ENCODE assay signal across 25 mouse cellular contexts in genomic region chr2:38552004-38552443, GRCm38 (mm10). TPM values are rescaled to one million over a fixed set of nuclear protein-coding genes. Genes with fewer than 3 reads are reported as not detected.
A peak's percentile ranks its signal among the peaks of the same experiment; 100 is the strongest.
DNase-seq lines count a peak whose midpoint lies in the region; ATAC-seq and TF ChIP-seq lines count a peak whose summit lies in the region.
"Had no signal": no experiment of that assay in that cellular context is flagged by ENCODE, and none has a peak within 500 bp of the region (broad histone marks: within the 10 kb centered on the region; RNA-seq: fewer than 3 reads in every experiment).

No protein-coding gene starts in this region.

- H3K27me3 ChIP-seq in hindbrain, embryonic 12.5 days, result no peaks in the 10 kb centered on the region
- H3K27me3 ChIP-seq in hindbrain, embryonic 10.5 days (ENCODE audit: insufficient read depth, poor library complexity, severe bottlenecking), result no peaks in the 10 kb centered on the region
- no peaks in the 10 kb centered on the region; the same call in none of the 2 replicates for H3K27me3 ChIP-seq in forebrain, embryonic 12.5 days
- no peaks in the 10 kb centered on the region for H3K27me3 ChIP-seq in hindbrain, embryonic 14.5 days (ENCODE audit: control insufficient read depth, insufficient read depth, low read length)
- H3K27me3 ChIP-seq in intestine, postnatal 0 days (replicated peaks; ENCODE audit: control insufficient read depth, insufficient read depth, low read length), result no peaks in the 10 kb centered on the region
- H3K27me3 ChIP-seq: CH12.LX; heart, embryonic 13.5 days; kidney, embryonic 15.5 days; limb, embryonic 15.5 days; liver, embryonic 15.5 days; stomach, embryonic 15.5 days had no signal

- no peak for DNase-seq in hindbrain, embryonic 10.5 days (ENCODE audit: low spot score)
- peak; percentile 63 for DNase-seq in hindbrain, embryonic 14.5 days (ENCODE audit: low spot score)
- DNase-seq in retina, embryonic 14.5 days (ENCODE audit: low spot score), result peak; percentile 35
- no peak for DNase-seq in heart, adult 9 months (ENCODE audit: low spot score in 2 of 2)
- DNase-seq: adrenal gland, postnatal 25 days; cerebellum, adult 11-12 months; cerebellum, postnatal 14 days; embryo, embryonic 11 days; heart, postnatal 36 days; layer of hippocampus, postnatal 36 days; right cerebral cortex, postnatal 14 days; thymus, adult 18-20 months; thymus, postnatal 4 days had no signal

- TF ChIP-seq CTCF in intestine, postnatal 0 days (IDR thresholded peaks at IDR 0.05; ENCODE audit: low read depth), result no peak

- H3K9me3 ChIP-seq in hindbrain, embryonic 12.5 days (replicated peaks), result no peaks in the 10 kb centered on the region
- H3K9me3 ChIP-seq in hindbrain, embryonic 10.5 days, result no peaks in the 10 kb centered on the region
- no peaks in the 10 kb centered on the region for H3K9me3 ChIP-seq in forebrain, embryonic 12.5 days
- no peaks in the 10 kb centered on the region for H3K9me3 ChIP-seq in hindbrain, embryonic 14.5 days (ENCODE audit: control insufficient read depth, low read length)
- no peaks in the 10 kb centered on the region for H3K9me3 ChIP-seq in intestine, postnatal 0 days (ENCODE audit: control insufficient read depth)
- H3K9me3 ChIP-seq: heart, embryonic 13.5 days; kidney, embryonic 15.5 days; limb, embryonic 15.5 days; liver, embryonic 15.5 days; midbrain, embryonic 10.5 days; stomach, embryonic 15.5 days had no signal

- H3K27ac ChIP-seq in hindbrain, embryonic 12.5 days, result no peak overlapping the region
- no peak overlapping the region for H3K27ac ChIP-seq in hindbrain, embryonic 10.5 days
- peak overlapping the region; percentile 26; the same call in 1 of the 2 replicates for H3K27ac ChIP-seq in forebrain, embryonic 12.5 days
- no peak overlapping the region for H3K27ac ChIP-seq in hindbrain, embryonic 14.5 days
- H3K27ac ChIP-seq in intestine, postnatal 0 days (ENCODE audit: low read depth, low read length), result no peak overlapping the region
- H3K27ac ChIP-seq: heart, embryonic 13.5 days; kidney, embryonic 15.5 days; limb, embryonic 15.5 days; liver, embryonic 15.5 days; macrophage; midbrain, embryonic 10.5 days; stomach, embryonic 15.5 days had no signal

- H3K4me2 ChIP-seq in hindbrain, embryonic 12.5 days (replicated peaks), result no peak overlapping the region
- H3K4me2 ChIP-seq in forebrain, embryonic 12.5 days, result no peak overlapping the region
- no peak overlapping the region for H3K4me2 ChIP-seq in hindbrain, embryonic 14.5 days (replicated peaks)
- no peak overlapping the region for H3K4me2 ChIP-seq in intestine, postnatal 0 days (replicated peaks; ENCODE audit: low read depth)
- H3K4me2 ChIP-seq: heart, embryonic 13.5 days; kidney, embryonic 15.5 days; limb, embryonic 15.5 days; liver, embryonic 15.5 days; stomach, embryonic 15.5 days had no signal

- H3K4me3 ChIP-seq in hindbrain, embryonic 12.5 days, result no peak overlapping the region
- H3K4me3 ChIP-seq in hindbrain, embryonic 10.5 days, result no peak overlapping the region
- no peak overlapping the region for H3K4me3 ChIP-seq in forebrain, embryonic 12.5 days (replicated peaks)
- H3K4me3 ChIP-seq in hindbrain, embryonic 14.5 days (replicated peaks; ENCODE audit: low read length), result no peak overlapping the region
- no peak overlapping the region for H3K4me3 ChIP-seq in intestine, postnatal 0 days (ENCODE audit: low read depth, low read length)
- H3K4me3 ChIP-seq: heart, embryonic 13.5 days; kidney, embryonic 15.5 days; limb, embryonic 15.5 days; liver, embryonic 15.5 days; midbrain, embryonic 10.5 days; stomach, embryonic 15.5 days had no signal

- peaks cover 43% of the 10 kb centered on the region for H3K4me1 ChIP-seq in hindbrain, embryonic 12.5 days
- peaks cover 62% of the 10 kb centered on the region for H3K4me1 ChIP-seq in hindbrain, embryonic 10.5 days (replicated peaks)
- H3K4me1 ChIP-seq in forebrain, embryonic 12.5 days, result peaks cover 49% of the 10 kb centered on the region
- peaks cover 22% of the 10 kb centered on the region for H3K4me1 ChIP-seq in hindbrain, embryonic 14.5 days (replicated peaks; ENCODE audit: control insufficient read depth, insufficient read depth, low read length)
- H3K4me1 ChIP-seq in intestine, postnatal 0 days (replicated peaks; ENCODE audit: control insufficient read depth, insufficient read depth, low read length), result no peaks in the 10 kb centered on the region
- H3K4me1 ChIP-seq: limb, embryonic 15.5 days had no signal

- no peak overlapping the region for H3K9ac ChIP-seq in hindbrain, embryonic 12.5 days
- no peak overlapping the region for H3K9ac ChIP-seq in forebrain, embryonic 12.5 days
- no peak overlapping the region for H3K9ac ChIP-seq in hindbrain, embryonic 14.5 days
- H3K9ac ChIP-seq in intestine, postnatal 0 days (ENCODE audit: low read depth, low read length), result no peak overlapping the region
- H3K9ac ChIP-seq: heart, embryonic 13.5 days; kidney, embryonic 15.5 days; limb, embryonic 15.5 days; liver, embryonic 15.5 days; stomach, embryonic 15.5 days had no signal

- peak; percentile 39; the same call in 1 of the 2 replicates for ATAC-seq in hindbrain, embryonic 12.5 days (ENCODE audit: low FRiP score)
- peak; percentile 67 for ATAC-seq in forebrain, embryonic 12.5 days (ENCODE audit: low FRiP score)
- peak; percentile 64 for ATAC-seq in hindbrain, embryonic 14.5 days (ENCODE audit: low FRiP score)
- no peak for ATAC-seq in intestine, postnatal 0 days
- ATAC-seq: intestine, embryonic 16.5 days had no signal

- WGBS in hindbrain, embryonic 12.5 days, result 56% methylated on average over 15 of the region's 15 CpGs
- WGBS in hindbrain, embryonic 10.5 days, result 86% methylated on average over 15 of the region's 15 CpGs
- WGBS in forebrain, embryonic 12.5 days, result 39% methylated on average over 15 of the region's 15 CpGs
- WGBS in hindbrain, embryonic 14.5 days, result 33% methylated on average over 15 of the region's 15 CpGs
- 88% methylated on average over 15 of the region's 15 CpGs for WGBS in intestine, postnatal 0 days

- no peaks in the 10 kb centered on the region for H3K36me3 ChIP-seq in hindbrain, embryonic 12.5 days
- peaks cover 26% of the 10 kb centered on the region for H3K36me3 ChIP-seq in hindbrain, embryonic 10.5 days
- peaks cover 16% of the 10 kb centered on the region for H3K36me3 ChIP-seq in forebrain, embryonic 12.5 days (replicated peaks)
- no peaks in the 10 kb centered on the region for H3K36me3 ChIP-seq in hindbrain, embryonic 14.5 days (replicated peaks; ENCODE audit: control insufficient read depth, insufficient read depth)
- peaks cover 22% of the 10 kb centered on the region for H3K36me3 ChIP-seq in intestine, postnatal 0 days (ENCODE audit: control insufficient read depth, insufficient read depth)

RNA-seq across cellular contexts. Expression of gene Nek6, which starts 40.6 kb away (rescaled TPM):
- 85.7 and 94.8 TPM in 2 replicates for polyA plus RNA-seq in hindbrain, embryonic 12.5 days (2016; fragmentation: Nextera tagmentation; extraction: Ambion mirVana)
- polyA plus RNA-seq in hindbrain, embryonic 10.5 days (2016; fragmentation: Nextera tagmentation; extraction: Ambion mirVana), result 68.8 and 77.5 TPM in 2 replicates
- polyA plus RNA-seq in forebrain, embryonic 12.5 days (2016; fragmentation: Nextera tagmentation; extraction: Ambion mirVana), result 125 and 132 TPM in 2 replicates
- polyA plus RNA-seq in hindbrain, embryonic 14.5 days (2014; fragmentation: Nextera tagmentation; extraction: Ambion mirVana), result 55.0 and 58.4 TPM in 2 replicates
- 70.9 and 84.5 TPM in 2 replicates for polyA plus RNA-seq in intestine, postnatal 0 days (2015; fragmentation: Nextera tagmentation; extraction: Ambion mirVana)

Comparison
In these comparisons a context has a peak if more than half of its experiments do, and no peak if none do; other contexts are left out.
1. DNase-seq: peak in hindbrain, embryonic 14.5 days (single experiment) and retina, embryonic 14.5 days (single experiment); none in hindbrain, embryonic 10.5 days (single experiment) and heart, adult 9 months (0 of 2).